Mouse (Mus musculus): ENCODE data around the gene Igfbp3. TPM values are rescaled to one million over a fixed set of nuclear protein-coding genes. Genes with fewer than 3 reads are reported as not detected.

The Igfbp3 gene
- polyA plus RNA-seq, 1 experiment from 2014 or later = 25.3 TPM

GRCm38 (mm10) chr11:7188469-7188868 lies 25.3 kb downstream of the Igfbp3 start, which contains the start of gene Gm11985:
Gm11985 (minus strand) TSS chr11:7188569.
- Histone ChIP-seq H3K27me3 (replicated peaks) (no peaks in the 10 kb centered on the region), H3K4me2 (no peak within 1 kb of the TSS), H3K4me1 (no peaks in the 10 kb centered on the region), H3K27ac (replicated peaks) (no peak within 1 kb of the TSS), H3K4me3 (replicated peaks) (no peak within 1 kb of the TSS), H3K36me3 (no peaks in the 10 kb centered on the region), H3K9me3 (replicated peaks) (no peaks in the 10 kb centered on the region), H3K9ac (replicated peaks) (no peak within 1 kb of the TSS)
- 91% methylated on average over 13 of the region's 13 CpGs for whole genome bisulfite sequencing
- no peak for ATAC-seq (ENCODE audit: low FRiP score)

- 74% methylated on average over 8 of the region's 8 CpGs for WGBS
- no peak overlapping the region for H3K27ac ChIP-seq (replicated peaks)
- no peaks in the 10 kb centered on the region for H3K27me3 ChIP-seq (replicated peaks)
- H3K9ac ChIP-seq (replicated peaks) = no peak overlapping the region
- no peak overlapping the region for H3K4me2 ChIP-seq
- no peak overlapping the region for H3K4me3 ChIP-seq (replicated peaks)
- H3K4me1 ChIP-seq = no peaks in the 10 kb centered on the region
- ATAC-seq (ENCODE audit: low FRiP score) = no peak
- no peaks in the 10 kb centered on the region for H3K36me3 ChIP-seq
- no peaks in the 10 kb centered on the region for H3K9me3 ChIP-seq (replicated peaks)
Measured at GRCm38 (mm10) chr11:7187472-7187871, 26.3 kb downstream of the Igfbp3 start.

- Histone ChIP-seq H3K9me3 (replicated peaks) (no peaks in the 10 kb centered on the region), H3K4me3 (replicated peaks) (no peak overlapping the region), H3K9ac (replicated peaks) (no peak overlapping the region), H3K4me1 (no peaks in the 10 kb centered on the region), H3K4me2 (no peak overlapping the region), H3K27ac (replicated peaks) (no peak overlapping the region), H3K36me3 (no peaks in the 10 kb centered on the region), H3K27me3 (replicated peaks) (no peaks in the 10 kb centered on the region)
- no peak for ATAC-seq (ENCODE audit: low FRiP score)
- 44% methylated on average over 1 of the region's 1 CpGs for WGBS
Measured at GRCm38 (mm10) chr11:7184420-7184819, 29.3 kb downstream of the Igfbp3 start.

- no peak overlapping the region for H3K9ac ChIP-seq (replicated peaks)
- ATAC-seq (ENCODE audit: low FRiP score) = peak; percentile 40; the same call in 1 of the 2 replicates
Measured at GRCm38 (mm10) chr11:7182409-7183042, 31.2 kb downstream of the Igfbp3 start.

GRCm38 (mm10) chr11:7179276-7179675 lies 34.4 kb downstream of the Igfbp3 start:
- no peak overlapping the region for H3K27ac ChIP-seq (replicated peaks)
- no peak overlapping the region for H3K4me3 ChIP-seq (replicated peaks)
- no peaks in the 10 kb centered on the region for H3K4me1 ChIP-seq
- 82% methylated on average over 2 of the region's 2 CpGs for WGBS
- no peaks in the 10 kb centered on the region for H3K9me3 ChIP-seq (replicated peaks)
- no peak overlapping the region for H3K9ac ChIP-seq (replicated peaks)
- no peak for ATAC-seq (ENCODE audit: low FRiP score)
- no peak overlapping the region for H3K4me2 ChIP-seq
- H3K27me3 ChIP-seq (replicated peaks) = no peaks in the 10 kb centered on the region
- H3K36me3 ChIP-seq = no peaks in the 10 kb centered on the region

More at GRCm38 (mm10) chr11:7182409-7183042, 31.2 kb downstream of the Igfbp3 start:
- Histone ChIP-seq H3K27me3 (replicated peaks) (no peaks in the 10 kb centered on the region), H3K27ac (replicated peaks) (no peak overlapping the region), H3K4me2 (no peak overlapping the region), H3K4me3 (replicated peaks) (no peak overlapping the region), H3K4me1 (no peaks in the 10 kb centered on the region), H3K9me3 (replicated peaks) (no peaks in the 10 kb centered on the region), H3K36me3 (no peaks in the 10 kb centered on the region)
- 32% methylated on average over 8 of the region's 8 CpGs for WGBS

GRCm38 (mm10) chr11:7178724-7179123 lies 35.0 kb downstream of the Igfbp3 start:
- H3K4me2 ChIP-seq = no peak overlapping the region
- 74% methylated on average over 4 of the region's 4 CpGs for WGBS
- no peak overlapping the region for H3K9ac ChIP-seq (replicated peaks)
- no peak for ATAC-seq (ENCODE audit: low FRiP score)
- no peaks in the 10 kb centered on the region for H3K36me3 ChIP-seq
- H3K9me3 ChIP-seq (replicated peaks) = no peaks in the 10 kb centered on the region
- H3K4me3 ChIP-seq (replicated peaks) = no peak overlapping the region
- H3K4me1 ChIP-seq = no peaks in the 10 kb centered on the region
- H3K27me3 ChIP-seq (replicated peaks) = no peaks in the 10 kb centered on the region
- no peak overlapping the region for H3K27ac ChIP-seq (replicated peaks)

GRCm38 (mm10) chr11:7173664-7174063 lies 40.1 kb downstream of the Igfbp3 start:
- WGBS = 86% methylated on average over 6 of the region's 6 CpGs
- H3K27ac ChIP-seq (replicated peaks) = no peak overlapping the region
- no peaks in the 10 kb centered on the region for H3K9me3 ChIP-seq (replicated peaks)
- no peaks in the 10 kb centered on the region for H3K4me1 ChIP-seq
- H3K4me3 ChIP-seq (replicated peaks) = no peak overlapping the region
- H3K9ac ChIP-seq (replicated peaks) = no peak overlapping the region
- no peak for ATAC-seq (ENCODE audit: low FRiP score)
- no peaks in the 10 kb centered on the region for H3K27me3 ChIP-seq (replicated peaks)
- no peak overlapping the region for H3K4me2 ChIP-seq
- peaks cover 28% of the 10 kb centered on the region for H3K36me3 ChIP-seq

- Histone ChIP-seq H3K36me3 (peaks cover 48% of the 10 kb centered on the region), H3K4me2 (no peak overlapping the region), H3K4me3 (replicated peaks) (no peak overlapping the region), H3K27me3 (replicated peaks) (no peaks in the 10 kb centered on the region), H3K9me3 (replicated peaks) (no peaks in the 10 kb centered on the region), H3K9ac (replicated peaks) (no peak overlapping the region), H3K4me1 (peaks cover 4% of the 10 kb centered on the region; the same call in 1 of the 2 replicates), H3K27ac (replicated peaks) (no peak overlapping the region)
- no peak for ATAC-seq (ENCODE audit: low FRiP score)
- WGBS = 100% methylated on average over 1 of the region's 1 CpGs
Measured at GRCm38 (mm10) chr11:7169645-7170044, 44.1 kb downstream of the Igfbp3 start.

GRCm38 (mm10) chr11:7164416-7164815 lies 49.3 kb downstream of the Igfbp3 start:
- WGBS = 29% methylated on average over 4 of the region's 4 CpGs
- no peak overlapping the region for H3K4me3 ChIP-seq (replicated peaks)
- H3K27me3 ChIP-seq (replicated peaks) = no peaks in the 10 kb centered on the region
- no peaks in the 10 kb centered on the region for H3K9me3 ChIP-seq (replicated peaks)
- no peak overlapping the region for H3K4me2 ChIP-seq
- peaks cover 18% of the 10 kb centered on the region for H3K4me1 ChIP-seq
- ATAC-seq (ENCODE audit: low FRiP score) = peak; percentile 48; the same call in 1 of the 2 replicates
- H3K27ac ChIP-seq (replicated peaks) = peak overlapping the region; percentile 45
- peaks cover 30% of the 10 kb centered on the region for H3K36me3 ChIP-seq
- no peak overlapping the region for H3K9ac ChIP-seq (replicated peaks)

- H3K27me3 ChIP-seq (replicated peaks) = no peaks in the 10 kb centered on the region
- H3K4me3 ChIP-seq (replicated peaks) = no peak overlapping the region
- WGBS = 83% methylated on average over 8 of the region's 8 CpGs
- H3K9ac ChIP-seq (replicated peaks) = no peak overlapping the region
- H3K9me3 ChIP-seq (replicated peaks) = no peaks in the 10 kb centered on the region
- H3K4me1 ChIP-seq = peaks cover 18% of the 10 kb centered on the region
- ATAC-seq (ENCODE audit: low FRiP score) = peak; percentile 43; the same call in 1 of the 2 replicates
- H3K36me3 ChIP-seq = peaks cover 17% of the 10 kb centered on the region
- H3K27ac ChIP-seq (replicated peaks) = no peak overlapping the region
- no peak overlapping the region for H3K4me2 ChIP-seq
Measured at GRCm38 (mm10) chr11:7161502-7162174, 52.1 kb downstream of the Igfbp3 start.

- no peak overlapping the region for H3K4me3 ChIP-seq (replicated peaks)
- WGBS = 49% methylated on average over 4 of the region's 4 CpGs
- H3K4me2 ChIP-seq = no peak overlapping the region
- peaks cover 18% of the 10 kb centered on the region for H3K4me1 ChIP-seq
- ATAC-seq (ENCODE audit: low FRiP score) = peak; percentile 66; the same call in 1 of the 2 replicates
- H3K27me3 ChIP-seq (replicated peaks) = no peaks in the 10 kb centered on the region
- no peak overlapping the region for H3K9ac ChIP-seq (replicated peaks)
- no peaks in the 10 kb centered on the region for H3K9me3 ChIP-seq (replicated peaks)
- H3K36me3 ChIP-seq = peaks cover 11% of the 10 kb centered on the region; the same call in 1 of the 2 replicates
- H3K27ac ChIP-seq (replicated peaks) = peak overlapping the region; percentile 71
Measured at GRCm38 (mm10) chr11:7160637-7161101, 53.1 kb downstream of the Igfbp3 start.

- peak overlapping the region; percentile 71 for H3K27ac ChIP-seq (replicated peaks)
- no peak overlapping the region for H3K4me2 ChIP-seq
- H3K27me3 ChIP-seq (replicated peaks) = no peaks in the 10 kb centered on the region
- no peak overlapping the region for H3K9ac ChIP-seq (replicated peaks)
- no peaks in the 10 kb centered on the region for H3K9me3 ChIP-seq (replicated peaks)
- 0 out of 2 replicates have a peak, but pooled peaks cover 6% of the 10 kb centered on the region for H3K36me3 ChIP-seq
- 74% methylated on average over 6 of the region's 6 CpGs for WGBS
- no peak overlapping the region for H3K4me3 ChIP-seq (replicated peaks)
- peaks cover 18% of the 10 kb centered on the region for H3K4me1 ChIP-seq
- no peak for ATAC-seq (ENCODE audit: low FRiP score)
Measured at GRCm38 (mm10) chr11:7160146-7160545, 53.6 kb downstream of the Igfbp3 start.

All from neural tube, embryonic 15.5 days (tissue).